Mouse (Mus musculus) T-cell, adult 2 months (primary cell): ENCODE results near the gene Syt8.

Experiments used
- DNase-seq: peaks from one replicate; pipeline ENCODE4 v3.0.0; 2022; ENCODE audit warnings: low spot score

Gene Syt8

GRCm38 (mm10) chr7:142408686-142409085 lies 26.0 kb upstream of the Syt8 start:
- no peak for DNase-seq

GRCm38 (mm10) chr7:142409603-142410002 lies 25.0 kb upstream of the Syt8 start:
- DNase-seq, result no peak

- no peak for DNase-seq
Measured at GRCm38 (mm10) chr7:142413285-142413684, 21.4 kb upstream of the Syt8 start.

GRCm38 (mm10) chr7:142415314-142415713 lies 19.3 kb upstream of the Syt8 start:
- DNase-seq, result no peak

GRCm38 (mm10) chr7:142416225-142416624 lies 18.4 kb upstream of the Syt8 start:
- DNase-seq, result no peak

GRCm38 (mm10) chr7:142418027-142418426 lies 16.6 kb upstream of the Syt8 start:
- DNase-seq, result no peak

GRCm38 (mm10) chr7:142418679-142419078 lies 16.0 kb upstream of the Syt8 start:
- no peak for DNase-seq

GRCm38 (mm10) chr7:142419887-142420286 lies 14.8 kb upstream of the Syt8 start:
- DNase-seq, result no peak

- no peak for DNase-seq
Measured at GRCm38 (mm10) chr7:142421826-142422225, 12.8 kb upstream of the Syt8 start.

- DNase-seq, result no peak
Measured at GRCm38 (mm10) chr7:142425641-142426213, 8.9 kb upstream of the Syt8 start.

GRCm38 (mm10) chr7:142428213-142428612 lies 6.4 kb upstream of the Syt8 start:
- no peak for DNase-seq

- DNase-seq, result no peak
Measured at GRCm38 (mm10) chr7:142430160-142430678, 4.4 kb upstream of the Syt8 start.

- no peak for DNase-seq
Measured at GRCm38 (mm10) chr7:142431106-142431505, 3.5 kb upstream of the Syt8 start.

GRCm38 (mm10) chr7:142433623-142434022 lies 1.0 kb upstream of the Syt8 start:
- no peak for DNase-seq

GRCm38 (mm10) chr7:142435524-142435923 lies 874 bp downstream of the Syt8 start:
- peak; percentile 67 for DNase-seq

- DNase-seq, result no peak
Measured at GRCm38 (mm10) chr7:142437324-142437723, 2.7 kb downstream of the Syt8 start.

GRCm38 (mm10) chr7:142439966-142440365 lies 5.3 kb downstream of the Syt8 start:
- no peak for DNase-seq

GRCm38 (mm10) chr7:142440657-142441114 lies 6.0 kb downstream of the Syt8 start:
- peak; percentile 34 for DNase-seq

GRCm38 (mm10) chr7:142441585-142441984 lies 6.9 kb downstream of the Syt8 start, which contains the start of gene Tnni2:
Tnni2 (plus strand) TSS chr7:142441808.
- DNase-seq, result no peak

- DNase-seq, result no peak
Measured at GRCm38 (mm10) chr7:142442081-142442907, 7.6 kb downstream of the Syt8 start.

GRCm38 (mm10) chr7:142442908-142443420 lies 8.3 kb downstream of the Syt8 start:
- DNase-seq, result no peak

GRCm38 (mm10) chr7:142443474-142443873 lies 8.8 kb downstream of the Syt8 start:
- DNase-seq, result no peak

GRCm38 (mm10) chr7:142444171-142444570 lies 9.5 kb downstream of the Syt8 start:
- DNase-seq, result no peak
